Mouse (Mus musculus) forebrain, embryonic 15.5 days (tissue): ENCODE results near the gene Wwc2. TPM values are rescaled to one million over a fixed set of nuclear protein-coding genes. Genes with fewer than 3 reads are reported as not detected.

ENCODE experiments used
- ATAC-seq: fragments of 200-750 bp; cut with Nextera tagmentation; replicated peaks from 2 replicates; pipeline ENCODE4 v1.8.0; 2017; ENCODE audit warnings: mild to moderate bottlenecking, moderate TSS enrichment, moderate library complexity
- H3K27ac ChIP-seq: fragments of 300-500 bp; sonication (generic); replicated peaks from 2 replicates; pipeline ENCODE4 v1.5.1; 2015; ENCODE audit warnings: mild to moderate bottlenecking, inconsistent platforms
- H3K27me3 ChIP-seq: fragments of 300-500 bp; sonication (generic); 2 replicates; pipeline ENCODE4 v1.6.1; 2015; ENCODE audit warnings: inconsistent platforms
- H3K36me3 ChIP-seq: fragments of 300-500 bp; sonication (generic); 2 replicates; pipeline ENCODE4 v1.6.1; 2015; ENCODE audit warnings: mild to moderate bottlenecking, inconsistent platforms
- H3K4me1 ChIP-seq: fragments of 300-500 bp; sonication (generic); 2 replicates; pipeline ENCODE4 v1.6.1; 2015; ENCODE audit warnings: inconsistent platforms
- H3K4me2 ChIP-seq: fragments of 300-500 bp; sonication (generic); replicated peaks from 2 replicates; pipeline ENCODE4 v1.6.1; 2015; ENCODE audit warnings: mild to moderate bottlenecking, inconsistent platforms
- H3K4me3 ChIP-seq: fragments of 300-500 bp; sonication (generic); 2 replicates; pipeline ENCODE4 v1.5.1; 2015; ENCODE audit warnings: mild to moderate bottlenecking, inconsistent platforms
- H3K9ac ChIP-seq: fragments of 300-500 bp; sonication (generic); replicated peaks from 2 replicates; pipeline ENCODE4 v1.6.1; 2015; ENCODE audit warnings: mild to moderate bottlenecking, inconsistent platforms
- H3K9me3 ChIP-seq: fragments of 300-500 bp; sonication (generic); 2 replicates; pipeline ENCODE4 v1.6.1; 2016; ENCODE audit warnings: inconsistent platforms
- WGBS: fragments of 180-500 bp; shearing (Covaris S2); methylation state at CpG from one replicate; pipeline ENCODE4 v1.1.7; 2015; ENCODE audit warnings: mixed read lengths; 5-methylcytosine and 5-hydroxymethylcytosine counted together
- polyA plus RNA-seq: library from polyadenylated mRNA; unstranded; fragments of >200 nt; fragmentation: Nextera tagmentation; extraction: Ambion mirVana; gene quantifications from 2 replicates; pipeline ENCODE4 v1.2.1, GENCODE M21; 2015

Gene Wwc2
- polyA plus RNA-seq, 1 experiment from 2014 or later: 4.1 TPM

DNA sequence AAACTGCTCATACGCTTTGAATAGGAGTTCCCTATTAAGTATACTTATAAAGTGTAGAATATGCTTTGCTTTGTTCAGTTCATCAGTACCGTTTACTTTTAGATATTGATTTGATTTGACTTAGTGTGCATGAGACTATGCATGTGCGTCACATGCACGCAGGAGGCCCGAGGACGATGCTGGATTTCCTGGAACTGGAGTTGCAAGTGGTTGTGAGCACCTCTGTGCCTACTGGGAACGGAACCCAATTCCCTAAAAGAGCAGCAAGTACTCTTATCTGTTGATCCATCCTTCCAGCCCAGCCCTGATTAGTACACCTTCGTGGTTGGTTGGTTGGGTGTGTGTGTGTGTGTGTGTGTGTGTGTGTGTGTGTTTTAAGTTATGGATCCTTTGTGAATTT lies 76.6 kb downstream of the Wwc2 start:
- 94% methylated on average over 8 of the region's 8 CpGs for WGBS
- H3K9me3 ChIP-seq: no peaks in the 10 kb centered on the region
- H3K4me2 ChIP-seq: no peak overlapping the region
- ATAC-seq: no peak
- H3K9ac ChIP-seq: no peak overlapping the region
- H3K4me1 ChIP-seq: no peaks in the 10 kb centered on the region
- H3K4me3 ChIP-seq: no peak overlapping the region
- no peaks in the 10 kb centered on the region for H3K27me3 ChIP-seq
- no peaks in the 10 kb centered on the region for H3K36me3 ChIP-seq
- no peak overlapping the region for H3K27ac ChIP-seq

DNA sequence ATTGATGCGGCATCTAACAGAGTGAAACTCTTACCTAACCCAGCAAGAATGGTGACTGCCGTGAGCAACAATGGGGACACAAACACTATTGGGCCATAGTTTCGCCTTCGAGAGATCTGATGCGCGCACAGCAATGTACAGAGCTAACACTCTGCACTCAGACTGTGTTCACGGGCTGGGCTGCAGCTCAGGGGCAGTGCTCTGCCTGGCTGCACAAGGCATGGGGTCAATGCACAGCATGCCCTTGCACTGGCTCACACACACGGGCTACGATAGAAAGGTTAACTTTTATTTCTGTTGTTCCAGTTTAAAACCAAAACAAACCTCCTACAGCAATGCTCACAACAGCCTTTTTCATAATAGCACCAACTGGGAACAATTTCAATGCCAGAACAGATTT lies 77.1 kb downstream of the Wwc2 start:
- 84% methylated on average over 9 of the region's 9 CpGs for WGBS
- ATAC-seq: no peak
- Histone ChIP-seq H3K27me3 (no peaks in the 10 kb centered on the region), H3K4me3 (no peak overlapping the region), H3K4me2 (no peak overlapping the region), H3K27ac (no peak overlapping the region), H3K4me1 (no peaks in the 10 kb centered on the region), H3K36me3 (no peaks in the 10 kb centered on the region), H3K9ac (no peak overlapping the region), H3K9me3 (no peaks in the 10 kb centered on the region)

DNA sequence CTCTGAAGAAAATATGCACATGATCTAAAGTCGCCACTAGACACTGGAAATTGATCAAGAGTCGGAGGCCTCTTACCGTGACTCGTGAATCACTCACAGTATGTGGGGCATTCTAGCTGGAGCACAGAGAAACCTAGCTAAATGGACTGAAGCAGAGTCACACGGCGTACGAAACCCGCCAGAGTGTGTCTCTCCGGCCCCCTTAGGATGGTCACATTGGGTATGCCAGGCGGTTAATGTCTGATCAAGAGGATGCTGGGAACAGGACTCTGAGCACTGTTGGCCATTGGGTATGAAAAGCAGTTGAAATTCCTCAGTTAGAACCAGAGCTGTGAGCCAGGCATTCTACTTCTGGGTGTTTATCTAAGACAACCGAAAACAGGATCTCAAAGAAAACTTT lies 81.0 kb downstream of the Wwc2 start:
- ATAC-seq: no peak

DNA sequence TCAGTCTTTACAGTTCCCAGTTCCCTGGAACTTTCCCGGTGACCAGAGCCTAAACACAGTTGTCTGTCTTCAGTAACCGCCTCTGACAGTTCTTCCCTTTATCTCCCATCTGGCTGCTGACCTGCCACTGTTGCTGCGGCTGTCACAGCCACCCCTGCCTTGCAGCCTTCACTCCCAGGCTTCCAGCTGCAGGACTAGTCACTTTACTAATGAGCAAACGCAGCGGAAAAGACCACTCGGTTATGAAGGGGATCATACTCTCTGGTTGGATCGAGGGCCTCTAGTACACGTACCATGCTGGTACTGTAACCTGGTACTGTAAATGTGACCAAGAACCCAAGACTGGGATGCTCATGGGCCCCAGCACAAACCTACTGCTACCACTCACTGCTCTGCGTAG lies 83.7 kb downstream of the Wwc2 start:
- no peak overlapping the region for H3K27ac ChIP-seq
- WGBS: 87% methylated on average over 9 of the region's 9 CpGs
- H3K27me3 ChIP-seq: no peaks in the 10 kb centered on the region
- H3K9ac ChIP-seq: no peak overlapping the region
- H3K4me3 ChIP-seq: no peak overlapping the region
- no peak for ATAC-seq
- no peak overlapping the region for H3K4me2 ChIP-seq
- H3K36me3 ChIP-seq: no peaks in the 10 kb centered on the region
- H3K9me3 ChIP-seq: no peaks in the 10 kb centered on the region
- H3K4me1 ChIP-seq: no peaks in the 10 kb centered on the region

More for the DNA sequence above, 81.0 kb downstream of the Wwc2 start:
- no peak overlapping the region for H3K4me2 ChIP-seq
- H3K4me3 ChIP-seq: no peak overlapping the region
- H3K27ac ChIP-seq: no peak overlapping the region
- no peaks in the 10 kb centered on the region for H3K27me3 ChIP-seq
- H3K9me3 ChIP-seq: no peaks in the 10 kb centered on the region
- no peaks in the 10 kb centered on the region for H3K4me1 ChIP-seq
- WGBS: 99% methylated on average over 11 of the region's 11 CpGs
- H3K9ac ChIP-seq: no peak overlapping the region
- no peaks in the 10 kb centered on the region for H3K36me3 ChIP-seq

DNA sequence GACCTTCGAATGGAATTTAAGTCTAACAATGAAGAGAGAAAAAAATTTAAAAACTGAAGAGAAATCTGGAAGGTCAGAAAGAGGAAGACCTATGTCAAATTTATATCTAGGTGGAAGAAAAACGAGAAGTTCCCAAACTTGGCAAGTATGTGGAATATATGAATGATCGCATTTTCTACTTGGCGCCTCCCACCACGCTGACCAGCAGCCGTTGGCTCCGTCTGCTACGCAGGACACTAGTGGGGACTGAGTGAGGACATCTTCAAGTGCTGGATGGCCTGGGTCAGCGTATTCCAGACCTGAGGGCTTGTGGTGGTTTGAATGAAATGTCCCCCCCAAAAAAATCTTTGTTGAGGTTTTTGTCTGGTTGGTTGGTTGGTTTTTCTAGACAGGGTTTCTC lies 84.6 kb downstream of the Wwc2 start:
- Histone ChIP-seq H3K4me1 (no peaks in the 10 kb centered on the region), H3K27ac (no peak overlapping the region), H3K9me3 (no peaks in the 10 kb centered on the region), H3K27me3 (no peaks in the 10 kb centered on the region), H3K4me2 (no peak overlapping the region), H3K4me3 (no peak overlapping the region), H3K36me3 (no peaks in the 10 kb centered on the region), H3K9ac (no peak overlapping the region)
- no peak for ATAC-seq
- 93% methylated on average over 9 of the region's 9 CpGs for WGBS

DNA sequence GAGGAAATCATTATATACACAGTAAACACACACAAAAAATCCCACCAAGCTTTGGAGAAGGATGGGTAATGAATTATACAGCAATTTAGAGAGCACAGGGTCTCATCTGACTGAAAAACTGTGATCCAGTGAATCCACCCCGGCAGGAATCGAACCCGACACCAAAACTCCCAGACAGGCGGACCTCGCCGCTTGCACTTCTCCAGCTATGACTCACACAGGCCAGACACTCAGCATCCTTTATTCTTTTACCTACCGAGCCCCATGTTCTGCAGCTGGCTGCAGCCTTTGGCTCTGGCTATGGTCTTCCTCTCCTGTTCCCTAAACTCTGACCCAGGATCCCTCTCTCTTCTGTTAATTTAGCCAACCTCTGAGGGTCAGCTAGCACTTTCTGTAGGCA lies 85.5 kb downstream of the Wwc2 start:
- Histone ChIP-seq H3K4me1 (no peaks in the 10 kb centered on the region), H3K9me3 (no peaks in the 10 kb centered on the region), H3K27me3 (no peaks in the 10 kb centered on the region), H3K4me3 (no peak overlapping the region), H3K9ac (no peak overlapping the region), H3K4me2 (no peak overlapping the region), H3K36me3 (no peaks in the 10 kb centered on the region), H3K27ac (no peak overlapping the region)
- WGBS: 94% methylated on average over 7 of the region's 7 CpGs
- no peak for ATAC-seq

DNA sequence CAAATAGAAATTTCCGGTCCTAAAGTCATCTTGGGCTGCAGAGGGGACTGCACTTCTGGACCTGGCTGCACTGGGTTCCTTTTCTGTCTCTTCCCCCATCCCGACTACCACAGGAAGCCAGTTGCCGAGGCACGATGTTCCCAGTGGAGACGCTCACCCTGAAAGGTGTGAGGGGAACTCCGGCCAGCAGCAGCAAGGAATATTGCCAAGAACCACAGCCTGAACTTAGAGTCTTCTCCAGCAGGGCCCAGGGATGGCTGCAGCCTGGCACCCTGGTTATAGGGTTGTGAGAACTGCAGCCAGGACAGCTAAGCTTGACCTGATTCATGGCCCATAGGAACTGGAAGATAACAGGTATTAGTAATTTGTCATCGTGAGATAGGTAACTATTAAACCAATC lies 86.7 kb downstream of the Wwc2 start:
- Histone ChIP-seq H3K27ac (no peak overlapping the region), H3K4me3 (no peak overlapping the region), H3K9me3 (no peaks in the 10 kb centered on the region), H3K9ac (no peak overlapping the region), H3K36me3 (no peaks in the 10 kb centered on the region), H3K4me2 (no peak overlapping the region), H3K27me3 (no peaks in the 10 kb centered on the region), H3K4me1 (no peaks in the 10 kb centered on the region)
- WGBS: 81% methylated on average over 7 of the region's 7 CpGs
- ATAC-seq: no peak

DNA sequence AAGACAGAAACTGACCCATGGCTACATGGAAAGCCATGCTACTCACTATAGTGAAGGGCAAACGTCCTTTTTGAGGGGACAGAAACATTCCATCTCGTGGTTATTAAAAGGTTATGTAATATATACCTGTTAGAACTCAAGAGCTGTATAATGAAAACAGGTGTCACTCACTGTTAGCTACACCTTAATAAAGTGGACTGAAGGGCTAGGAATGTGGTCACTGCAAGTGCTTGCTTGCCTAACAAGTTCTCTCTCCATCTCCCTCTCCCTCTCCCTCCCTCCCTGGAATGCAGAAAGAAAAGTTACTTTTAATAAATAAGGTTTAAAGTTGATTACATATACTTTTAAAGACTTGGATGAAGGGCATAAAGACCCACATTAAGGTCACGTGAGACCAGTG lies 88.0 kb downstream of the Wwc2 start:
- H3K36me3 ChIP-seq: no peaks in the 10 kb centered on the region
- H3K4me2 ChIP-seq: no peak overlapping the region
- H3K9me3 ChIP-seq: no peaks in the 10 kb centered on the region
- no peaks in the 10 kb centered on the region for H3K27me3 ChIP-seq
- H3K4me1 ChIP-seq: no peaks in the 10 kb centered on the region
- no peak overlapping the region for H3K9ac ChIP-seq
- no peak overlapping the region for H3K4me3 ChIP-seq
- WGBS: 92% methylated on average over 3 of the region's 3 CpGs
- no peak overlapping the region for H3K27ac ChIP-seq
- ATAC-seq: no peak

DNA sequence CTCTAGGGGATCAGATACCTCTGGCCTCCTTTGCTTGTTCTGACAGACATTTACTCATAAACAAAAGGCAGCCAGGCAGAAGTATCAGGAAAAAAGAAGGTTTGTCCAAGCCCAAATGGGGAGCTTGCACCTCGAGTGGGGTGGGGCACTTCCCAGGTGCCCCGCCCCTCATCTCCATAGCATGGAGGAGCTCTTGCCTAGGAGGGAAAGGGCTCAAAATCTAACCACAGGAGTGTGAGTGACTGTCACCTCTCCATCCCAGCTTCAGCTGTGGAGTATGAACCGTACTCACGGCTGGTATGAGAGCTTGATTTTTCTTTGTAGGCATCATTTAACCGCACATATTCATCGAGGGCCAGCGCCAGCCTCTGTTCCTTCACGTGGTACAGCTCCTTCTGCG lies 90.4 kb downstream of the Wwc2 start:
- Histone ChIP-seq H3K4me3 (no peak overlapping the region), H3K4me1 (no peaks in the 10 kb centered on the region), H3K27me3 (no peaks in the 10 kb centered on the region), H3K9me3 (no peaks in the 10 kb centered on the region), H3K9ac (no peak overlapping the region), H3K27ac (no peak overlapping the region), H3K36me3 (no peaks in the 10 kb centered on the region), H3K4me2 (no peak overlapping the region)
- 97% methylated on average over 9 of the region's 9 CpGs for WGBS
- no peak for ATAC-seq

DNA sequence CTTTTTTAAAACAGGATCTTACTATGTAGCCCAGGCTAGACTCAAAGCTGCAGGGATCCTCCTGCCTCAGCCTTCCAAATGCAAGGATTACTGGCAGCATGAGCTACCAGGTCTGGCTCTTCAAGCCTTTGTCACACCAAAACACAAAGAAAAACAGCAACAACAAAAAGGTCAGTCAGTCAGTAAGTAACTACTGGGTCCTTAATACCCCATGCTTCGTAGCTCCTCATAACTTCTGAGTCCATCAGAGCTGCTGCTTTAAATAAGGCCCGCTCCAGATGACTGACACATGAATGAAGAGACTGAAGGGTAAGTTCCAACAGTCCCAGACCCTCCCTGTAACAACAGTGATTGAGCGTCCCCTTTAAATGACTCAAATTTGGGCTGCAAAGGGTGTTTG lies 90.8 kb downstream of the Wwc2 start:
- no peak for ATAC-seq
- no peak overlapping the region for H3K27ac ChIP-seq
- no peaks in the 10 kb centered on the region for H3K4me1 ChIP-seq
- WGBS: 91% methylated on average over 3 of the region's 3 CpGs
- H3K27me3 ChIP-seq: no peaks in the 10 kb centered on the region
- no peak overlapping the region for H3K4me2 ChIP-seq
- H3K4me3 ChIP-seq: no peak overlapping the region
- no peak overlapping the region for H3K9ac ChIP-seq
- no peaks in the 10 kb centered on the region for H3K9me3 ChIP-seq
- no peaks in the 10 kb centered on the region for H3K36me3 ChIP-seq

DNA sequence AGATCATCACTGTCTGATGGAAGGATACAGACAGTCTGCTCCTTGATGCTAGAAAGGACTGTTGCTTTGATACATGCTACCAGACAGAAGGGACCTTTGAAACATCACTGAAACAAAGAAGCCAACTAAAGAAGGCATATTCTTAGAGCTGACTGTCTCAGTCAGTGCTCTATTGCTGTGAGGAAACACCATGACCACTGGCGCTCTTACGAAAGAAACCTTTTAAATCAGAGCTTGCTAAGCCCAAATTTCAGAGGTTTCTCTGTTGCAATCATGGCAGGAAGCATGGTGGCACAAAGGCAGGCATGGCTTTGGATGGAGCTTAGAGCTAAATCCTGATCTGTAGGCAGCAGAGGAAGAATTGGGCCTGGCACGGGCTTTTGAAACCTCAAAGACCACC lies 98.3 kb downstream of the Wwc2 start:
- Histone ChIP-seq H3K9me3 (no peaks in the 10 kb centered on the region), H3K4me2 (no peak overlapping the region), H3K4me1 (peaks cover 6% of the 10 kb centered on the region; the same call in 1 of the 2 replicates), H3K4me3 (no peak overlapping the region), H3K9ac (no peak overlapping the region), H3K27ac (no peak overlapping the region), H3K36me3 (no peaks in the 10 kb centered on the region), H3K27me3 (no peaks in the 10 kb centered on the region)
- ATAC-seq: no peak
- WGBS: 95% methylated on average over 3 of the region's 3 CpGs

DNA sequence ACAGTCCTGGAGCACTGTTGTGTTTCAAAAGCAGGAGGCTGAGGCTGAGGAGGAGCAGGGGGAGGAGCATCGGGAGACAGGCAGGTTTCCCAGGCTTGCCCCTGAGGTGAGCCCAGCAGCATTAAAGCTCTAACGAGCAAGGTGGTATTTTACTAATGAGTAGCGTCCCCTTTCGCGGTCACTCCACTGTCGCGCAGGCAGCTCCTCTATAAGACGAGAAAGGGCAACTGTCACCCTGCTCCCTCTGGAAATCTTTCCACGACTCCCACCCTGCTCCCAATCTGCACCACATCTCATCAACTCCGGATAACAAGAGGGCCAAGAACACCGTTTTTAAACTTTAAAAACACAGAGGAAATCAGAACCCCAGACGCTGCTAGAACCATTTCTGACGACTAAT lies 99.1 kb downstream of the Wwc2 start:
- H3K27ac ChIP-seq: no peak overlapping the region
- H3K36me3 ChIP-seq: no peaks in the 10 kb centered on the region
- ATAC-seq: no peak
- H3K9me3 ChIP-seq: no peaks in the 10 kb centered on the region
- no peak overlapping the region for H3K9ac ChIP-seq
- no peak overlapping the region for H3K4me3 ChIP-seq
- WGBS: 49% methylated on average over 13 of the region's 13 CpGs
- peaks cover 6% of the 10 kb centered on the region; the same call in 1 of the 2 replicates for H3K4me1 ChIP-seq
- H3K27me3 ChIP-seq: no peaks in the 10 kb centered on the region
- no peak overlapping the region for H3K4me2 ChIP-seq

DNA sequence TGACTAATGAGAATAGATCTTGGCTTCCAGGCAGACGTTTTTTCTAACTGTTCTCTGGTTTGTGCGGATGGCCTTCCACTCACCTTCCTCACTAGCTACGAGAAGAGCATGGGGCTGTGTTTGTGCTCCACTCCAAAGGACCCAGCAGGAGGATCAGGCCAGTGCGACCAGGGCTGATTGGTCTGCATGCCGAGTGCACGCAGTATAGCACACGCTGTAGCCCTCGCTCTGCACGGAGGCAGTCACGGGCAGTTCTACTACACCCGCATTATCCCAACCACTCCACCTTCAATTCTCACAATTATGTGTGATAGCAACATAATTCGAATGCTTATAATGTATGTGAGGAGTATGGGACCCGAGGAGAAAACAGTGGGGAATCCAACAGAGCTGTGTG lies 99.9 kb downstream of the Wwc2 start:
- H3K9me3 ChIP-seq: no peaks in the 10 kb centered on the region
- H3K27ac ChIP-seq: no peak overlapping the region
- no peak overlapping the region for H3K4me2 ChIP-seq
- no peak overlapping the region for H3K4me3 ChIP-seq
- WGBS: 83% methylated on average over 13 of the region's 13 CpGs
- H3K27me3 ChIP-seq: no peaks in the 10 kb centered on the region
- no peak for ATAC-seq
- H3K36me3 ChIP-seq: no peaks in the 10 kb centered on the region
- H3K4me1 ChIP-seq: peaks cover 6% of the 10 kb centered on the region; the same call in 1 of the 2 replicates
- no peak overlapping the region for H3K9ac ChIP-seq
